Mouse (Mus musculus) kidney, adult 2 months (tissue): Measurements from ENCODE around the gene Rad54l.

Experiments used
- CTCF ChIP-seq: fragments of 200-500 bp; conservative IDR thresholded peaks from 2 replicates; pipeline ENCODE4 v1.5.1; 2011; ENCODE audit warnings: low read depth, mild to moderate bottlenecking, control low read depth, low read length, moderate library complexity, mixed read lengths; ENCODE audit not compliant: insufficient read depth, insufficient read length
- POLR2A ChIP-seq: fragments of 200-500 bp; IDR thresholded peaks from one replicate; pipeline ENCODE4 v1.6.1; 2011; ENCODE audit warnings: low read depth, low read length, control low read depth

GRCm38 (mm10) chr4:116088510-116089249 lies 34.8 kb downstream of the Rad54l start:
- TF ChIP-seq POLR2A (no peak), CTCF (no peak)
